Mouse (Mus musculus) layer of hippocampus, postnatal 36 days (tissue): ENCODE results near the gene Drc7. TPM values are rescaled to one million over a fixed set of nuclear protein-coding genes. Genes with fewer than 3 reads are reported as not detected.

Source experiments
- DNase-seq, 2 experiments: peaks; one replicate each; pipeline ENCODE4 v3.0.0; 2022
- total RNA-seq, 2 experiments: library from RNA; stranded (reverse); gene quantifications; 2 replicates each; pipeline ENCODE4 v1.2.3; 2021

The Drc7 gene
- total RNA-seq, 2 experiments from 2014 or later, result 1.1 to 2.7 TPM

DNA sequence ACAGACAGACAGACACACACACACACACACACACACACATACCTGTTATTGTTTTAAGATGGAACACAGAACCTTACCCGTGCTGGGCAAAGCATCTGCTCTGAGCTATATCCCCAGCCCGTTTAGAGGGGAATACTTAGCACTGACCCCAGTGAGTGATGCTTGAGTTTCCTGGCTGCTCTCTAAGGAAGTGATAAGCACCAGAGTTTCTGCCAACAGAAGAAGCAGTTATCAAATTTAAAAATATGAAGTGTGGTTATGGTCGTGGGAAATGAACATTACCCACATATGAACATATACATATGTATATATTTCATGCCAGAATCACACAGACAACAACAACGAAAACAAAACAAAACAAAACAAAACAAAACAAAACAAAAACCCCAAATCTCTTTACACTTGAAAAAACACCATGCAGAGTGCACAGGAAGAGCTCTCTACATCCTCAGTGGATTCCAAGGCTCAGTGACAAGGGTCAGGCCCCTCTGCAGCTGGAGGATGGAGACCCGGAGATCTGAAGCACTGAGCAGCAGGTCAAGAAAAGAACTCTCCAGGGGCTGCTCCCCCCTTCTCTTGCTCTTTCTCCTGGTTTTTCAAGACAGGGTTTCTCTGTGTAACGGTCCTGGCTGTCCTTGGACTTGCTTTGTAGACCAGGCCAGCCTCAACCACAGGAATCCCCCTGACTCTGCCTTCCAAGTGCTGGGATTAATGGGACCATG lies 5.1 kb downstream of the Drc7 start:
- DNase-seq, result no peak

- DNase-seq, result no peak
Observed at GRCm38 (mm10) chr8:95064531-95064930, 9.6 kb downstream of the Drc7 start.

DNA sequence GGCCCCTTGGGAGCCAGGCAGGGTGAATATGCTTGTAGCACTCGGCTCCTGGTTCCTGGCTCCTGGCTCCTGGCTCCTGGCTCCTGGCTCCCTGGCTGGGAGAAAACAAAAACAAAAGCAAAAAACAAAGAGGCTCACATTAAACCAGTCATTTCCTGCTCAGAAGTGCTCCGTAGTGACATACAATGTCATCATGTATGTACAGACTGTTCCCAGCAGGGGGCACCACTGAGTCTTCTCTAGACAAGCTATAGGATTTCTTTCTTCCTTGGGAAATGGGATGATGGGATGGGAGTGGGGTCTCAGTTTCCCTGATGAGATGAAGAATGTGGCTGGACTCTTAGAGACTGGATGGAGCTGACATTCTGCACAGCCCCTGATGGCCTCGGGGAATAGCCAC lies 12.7 kb downstream of the Drc7 start:
- DNase-seq, result no peak

DNA sequence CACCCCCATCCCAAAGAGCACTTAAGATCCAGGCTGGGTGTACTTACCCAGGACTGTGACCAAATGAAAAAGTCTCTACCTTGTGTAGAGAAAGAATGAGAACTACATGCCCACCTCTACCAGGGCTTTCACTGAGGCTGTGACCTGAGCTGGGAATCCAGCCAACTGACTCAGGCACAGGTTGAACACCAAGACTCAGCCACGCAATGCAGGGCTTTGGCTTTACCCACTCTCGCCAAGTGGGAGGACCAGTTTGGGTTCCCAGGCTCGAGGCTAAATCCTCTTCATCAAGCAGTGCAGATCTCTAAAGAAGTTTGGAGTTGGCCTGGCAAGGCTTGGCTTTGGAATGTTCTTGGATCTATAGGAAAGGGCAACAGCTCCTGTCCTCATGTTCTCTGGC lies 20.6 kb downstream of the Drc7 start:
- no peak for DNase-seq

- DNase-seq, result no peak
Observed at GRCm38 (mm10) chr8:95076151-95076550, 21.2 kb downstream of the Drc7 start.

DNA sequence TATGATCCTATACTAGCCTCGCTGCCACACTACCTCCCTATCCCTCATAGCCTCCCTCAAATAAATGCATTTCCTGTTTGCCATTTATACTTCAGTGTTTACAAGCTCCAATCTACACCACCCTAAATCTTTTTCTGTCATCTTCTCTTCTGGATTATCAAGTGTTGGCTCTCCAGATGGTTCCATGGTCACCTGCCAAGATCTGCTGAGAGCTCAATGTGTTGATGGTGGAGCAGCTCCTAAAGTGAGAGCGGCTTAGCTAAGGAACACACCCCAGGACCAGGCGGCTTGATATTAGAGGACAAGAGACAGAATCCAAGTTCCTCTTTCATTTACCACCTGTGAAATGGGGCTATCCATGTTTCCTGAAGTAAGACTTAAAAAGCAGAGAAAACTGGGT lies 23.2 kb downstream of the Drc7 start:
- no peak for DNase-seq

DNA sequence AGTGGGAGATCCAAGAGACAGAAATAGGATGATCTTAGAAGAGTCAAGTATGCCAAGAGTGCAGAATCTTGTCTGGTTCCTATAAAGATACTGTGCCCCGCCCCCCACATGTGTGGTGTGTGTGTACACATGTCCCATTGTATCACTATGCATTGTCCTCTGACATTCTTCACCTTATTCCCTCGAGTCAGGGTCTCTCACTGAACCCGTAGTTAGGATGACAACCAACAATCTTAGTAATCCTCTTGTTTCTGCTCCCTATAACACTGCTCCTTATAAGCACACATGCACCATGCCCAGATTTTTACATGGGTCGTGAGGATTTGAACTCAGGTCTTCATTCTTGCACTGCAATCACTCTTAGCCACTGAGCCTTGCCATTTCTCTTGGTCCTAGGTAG lies 24.4 kb downstream of the Drc7 start:
- no peak for DNase-seq

DNA sequence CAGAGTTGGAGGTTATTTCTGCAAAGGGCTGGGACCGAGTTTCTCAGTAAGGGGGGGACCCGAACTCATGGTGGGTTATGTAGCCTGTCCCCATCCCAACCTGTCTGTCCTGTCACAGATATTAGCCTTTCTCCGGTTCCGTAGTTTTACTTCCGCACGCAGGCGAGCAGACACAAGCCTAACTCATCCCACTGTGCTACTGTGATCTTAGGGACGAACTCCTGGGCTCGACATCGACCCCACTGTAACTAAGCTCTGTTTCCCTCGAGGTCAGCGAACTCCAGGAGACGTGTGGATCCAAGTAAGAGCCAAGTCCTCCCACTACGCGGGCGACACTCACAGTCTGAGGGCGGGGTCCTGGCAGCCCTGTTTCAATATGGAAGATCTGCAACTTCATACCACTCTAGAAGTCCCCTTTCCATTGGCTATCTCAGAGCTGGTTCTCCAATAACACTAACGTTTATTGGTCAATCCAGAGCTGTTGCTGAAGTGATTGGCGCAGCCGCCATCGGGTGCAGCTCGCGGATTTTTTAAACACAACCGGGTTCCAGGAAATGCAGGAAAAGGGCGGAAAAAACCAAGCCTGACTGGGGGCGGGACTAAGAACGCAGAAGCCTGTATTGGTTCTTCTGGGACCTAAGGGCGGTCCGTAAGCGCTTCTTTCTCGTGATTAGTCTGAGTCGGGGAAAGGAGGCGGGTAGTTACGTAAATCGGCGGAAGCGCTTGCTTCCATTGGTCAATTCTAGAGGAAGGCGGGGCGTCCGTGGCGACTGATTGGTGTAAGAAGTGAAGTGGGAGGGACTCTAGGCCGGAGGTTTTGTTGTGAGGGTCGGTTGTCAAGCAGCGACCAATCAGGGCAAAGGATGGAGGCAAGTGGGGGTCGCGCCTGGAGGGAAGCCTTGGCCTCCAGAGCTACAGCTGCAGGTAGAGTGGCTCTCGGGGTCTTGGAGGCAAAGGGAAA lies 25.8 kb downstream of the Drc7 start, which contains the start of gene Katnb1:
Gene Katnb1, plus strand, starts transcription at position 806 of the 961 bp plus-strand sequence.
- DNase-seq, result peak; percentile 99

DNA sequence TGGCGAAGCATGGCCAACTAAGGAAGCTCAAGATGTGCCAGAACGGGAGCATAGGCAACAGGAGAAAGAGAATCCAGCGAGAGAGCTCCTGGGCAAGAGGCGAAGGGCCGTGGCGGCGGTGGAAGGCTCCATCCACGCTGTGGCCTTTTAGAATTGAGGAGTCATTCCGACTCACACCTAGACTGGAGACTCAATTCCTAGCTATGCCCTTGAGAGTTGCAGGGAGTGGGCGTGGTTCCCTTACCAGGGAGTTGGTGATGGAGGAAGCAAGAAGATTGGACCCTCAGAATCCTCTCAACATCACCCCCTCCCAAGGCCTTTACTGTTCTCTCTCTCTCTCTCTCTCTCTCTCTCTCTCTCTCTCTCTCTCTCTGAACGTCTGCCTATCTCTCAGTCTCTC lies 26.7 kb downstream of the Drc7 start:
- DNase-seq, result no peak

GRCm38 (mm10) chr8:95084261-95084660 lies 29.4 kb downstream of the Drc7 start:
- no peak for DNase-seq

GRCm38 (mm10) chr8:95084744-95085431 lies 30.0 kb downstream of the Drc7 start:
- no peak for DNase-seq

GRCm38 (mm10) chr8:95085432-95086141 lies 30.7 kb downstream of the Drc7 start:
- no peak for DNase-seq

DNA sequence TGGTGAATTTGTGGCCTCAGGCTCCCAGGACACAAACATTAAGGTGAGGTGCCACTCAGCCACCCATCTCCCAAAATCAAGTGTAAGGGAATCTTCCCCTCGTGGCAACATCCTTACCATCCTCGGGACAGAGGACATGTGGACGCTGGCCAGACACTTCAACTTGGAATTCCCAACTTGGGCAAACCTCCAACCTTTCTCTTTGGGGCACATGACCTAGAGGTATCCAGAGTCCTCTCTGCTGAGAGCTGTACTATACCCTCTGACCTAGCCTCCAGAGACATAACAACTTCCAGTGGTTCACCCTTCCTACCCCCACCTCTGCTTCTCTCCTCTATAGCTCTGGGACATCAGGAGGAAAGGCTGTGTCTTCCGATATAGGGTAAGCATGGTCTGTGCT lies 38.7 kb downstream of the Drc7 start:
- DNase-seq, result no peak

GRCm38 (mm10) chr8:95099009-95099408 lies 44.1 kb downstream of the Drc7 start:
- peak; percentile 51 to 61 for DNase-seq

DNA sequence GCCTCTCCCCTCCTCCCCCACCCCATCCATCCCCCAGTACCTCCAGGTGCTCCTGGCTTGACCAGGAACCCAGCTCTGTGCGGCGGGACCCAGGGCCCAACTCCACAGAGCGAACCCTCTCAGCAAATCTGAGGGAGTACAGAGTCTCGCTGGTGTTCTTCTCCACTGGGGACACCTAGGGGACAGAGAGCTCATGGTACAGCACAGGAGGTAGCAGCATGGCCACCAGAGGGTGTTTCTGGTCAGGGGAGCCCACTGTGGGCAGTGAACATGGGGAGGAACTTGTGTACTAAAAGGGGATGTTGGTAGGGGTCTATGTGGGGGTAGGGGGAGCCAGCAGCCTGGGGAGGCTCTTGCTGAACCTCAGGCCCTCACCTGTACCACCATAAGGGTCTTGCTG lies 47.1 kb downstream of the Drc7 start:
- no peak for DNase-seq

DNA sequence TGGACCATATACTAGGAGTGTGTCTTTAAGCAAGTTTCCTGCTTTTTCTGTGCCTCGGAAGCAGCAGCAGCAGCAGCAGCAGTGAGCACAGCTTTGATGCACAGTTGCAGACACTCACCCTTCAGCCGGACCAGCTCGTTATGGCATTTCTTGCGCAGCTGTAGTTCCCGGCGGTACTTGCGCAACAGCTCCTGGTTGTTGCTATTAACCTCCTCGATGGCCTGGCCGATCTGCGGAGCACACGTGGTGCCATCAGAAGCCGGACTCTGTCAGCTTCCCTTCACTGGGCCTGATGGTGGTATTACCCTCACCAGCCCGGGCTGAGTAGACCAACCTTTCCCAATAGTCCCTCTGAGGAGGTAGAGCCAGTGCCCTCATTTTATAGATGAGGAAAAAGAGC lies 52.4 kb downstream of the Drc7 start:
- no peak for DNase-seq

GRCm38 (mm10) chr8:95112594-95112993 lies 57.7 kb downstream of the Drc7 start:
- DNase-seq, result no peak

DNA sequence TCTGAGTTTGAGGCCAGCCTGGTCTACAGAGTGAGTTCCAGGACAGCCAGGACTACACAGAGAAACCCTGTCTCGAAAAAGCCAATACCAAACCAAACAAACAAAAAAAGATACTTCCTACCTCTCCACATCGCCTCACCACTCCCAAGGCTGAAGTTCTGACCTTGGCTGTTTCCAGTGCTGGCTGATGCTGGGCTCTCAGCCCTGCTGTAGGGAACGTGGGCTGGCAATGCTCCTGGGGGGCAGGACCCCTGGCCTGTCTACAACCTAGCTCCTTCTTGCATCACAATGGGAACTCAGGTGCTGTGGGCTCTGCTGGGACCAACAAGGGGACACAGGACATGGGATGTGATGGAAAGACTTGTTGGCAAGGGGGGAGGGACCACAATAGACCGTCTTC lies 58.2 kb downstream of the Drc7 start:
- DNase-seq, result no peak

GRCm38 (mm10) chr8:95113750-95114149 lies 58.8 kb downstream of the Drc7 start:
- DNase-seq, result no peak

- DNase-seq, result no peak
Observed at GRCm38 (mm10) chr8:95123455-95123854, 68.6 kb downstream of the Drc7 start.

GRCm38 (mm10) chr8:95126497-95126896 lies 71.6 kb downstream of the Drc7 start:
- DNase-seq, result no peak

- DNase-seq, result no peak
Observed at GRCm38 (mm10) chr8:95127658-95128057, 72.8 kb downstream of the Drc7 start.
